Mouse (Mus musculus): ENCODE data around the gene Hbb-y. TPM values are rescaled to one million over a fixed set of nuclear protein-coding genes. Genes with fewer than 3 reads are reported as not detected.
"Not testable (repeated sequence)": the region's sequence is repeated elsewhere in the genome, so short reads cannot be mapped to it uniquely, and the experiment has no call there.

The Hbb-y gene
- polyA plus RNA-seq, 1 experiment from 2014 or later = 6,825 TPM

GRCm38 (mm10) chr7:103843034-103843433, 10.0 kb downstream of the Hbb-y start, which contains the start of gene Hbb-bh1:
Gene Hbb-bh1 (minus strand): TSS chr7:103843164.
- Histone ChIP-seq H3K4me2 (replicated peaks) (no peak within 1 kb of the TSS), H3K27ac (no peak within 1 kb of the TSS), H3K4me3 (no peak within 1 kb of the TSS), H3K4me1 (no peaks in the 10 kb centered on the region), H3K9ac (no peak within 1 kb of the TSS), H3K36me3 (no peaks in the 10 kb centered on the region), H3K27me3 (no peaks in the 10 kb centered on the region), H3K9me3 (no peaks in the 10 kb centered on the region)
- 76% methylated on average over 2 of the region's 2 CpGs for WGBS
- ATAC-seq (ENCODE audit: low FRiP score, low read depth) = no peak

GRCm38 (mm10) chr7:103840268-103840667, 12.7 kb downstream of the Hbb-y start, which contains the start of gene Hbb-bh2:
Gene Hbb-bh2 (minus strand): TSS chr7:103840520.
- no peaks in the 10 kb centered on the region for H3K9me3 ChIP-seq
- no peak within 1 kb of the TSS for H3K4me3 ChIP-seq
- H3K9ac ChIP-seq = no peak within 1 kb of the TSS
- no peaks in the 10 kb centered on the region for H3K27me3 ChIP-seq
- no peak for ATAC-seq (ENCODE audit: low FRiP score, low read depth)
- no peak within 1 kb of the TSS for H3K27ac ChIP-seq
- 74% methylated on average over 3 of the region's 3 CpGs for WGBS
- H3K36me3 ChIP-seq = no peaks in the 10 kb centered on the region
- H3K4me2 ChIP-seq (replicated peaks) = no peak within 1 kb of the TSS
- no peaks in the 10 kb centered on the region for H3K4me1 ChIP-seq

DNA sequence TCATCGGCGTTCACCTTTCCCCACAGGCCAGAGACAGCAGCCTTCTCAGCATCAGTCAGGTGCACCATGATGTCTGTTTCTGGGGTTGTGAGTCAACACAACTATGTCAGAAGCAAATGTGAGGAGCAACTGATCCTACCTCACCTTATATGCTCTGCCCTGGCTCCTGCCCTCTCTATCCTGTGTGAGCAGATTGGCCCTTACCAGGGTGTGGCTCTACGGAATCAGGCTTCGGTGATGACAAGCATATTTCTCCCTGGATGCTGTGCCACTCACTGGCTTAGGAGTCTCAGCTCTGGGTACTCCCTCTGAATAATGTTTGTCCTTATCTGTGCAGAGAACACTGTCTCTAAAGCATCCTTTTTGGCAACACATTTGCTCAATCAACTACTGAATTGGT, 25.2 kb downstream of the Hbb-y start, which contains the start of gene Hbb-bs:
Hbb-bs (minus strand) TSS at position 289 of the 400 bp plus-strand sequence.
- Histone ChIP-seq H3K27me3 (no peaks in the 10 kb centered on the region), H3K4me1 (no peaks in the 10 kb centered on the region), H3K36me3 (no peaks in the 10 kb centered on the region), H3K9me3 (no peaks in the 10 kb centered on the region), H3K27ac (no peak within 1 kb of the TSS), H3K9ac (no peak within 1 kb of the TSS), H3K4me3 (no peak within 1 kb of the TSS), H3K4me2 (replicated peaks) (no peak within 1 kb of the TSS)
- no peak for ATAC-seq (ENCODE audit: low FRiP score, low read depth)
- WGBS = 86% methylated on average over 4 of the region's 4 CpGs

DNA sequence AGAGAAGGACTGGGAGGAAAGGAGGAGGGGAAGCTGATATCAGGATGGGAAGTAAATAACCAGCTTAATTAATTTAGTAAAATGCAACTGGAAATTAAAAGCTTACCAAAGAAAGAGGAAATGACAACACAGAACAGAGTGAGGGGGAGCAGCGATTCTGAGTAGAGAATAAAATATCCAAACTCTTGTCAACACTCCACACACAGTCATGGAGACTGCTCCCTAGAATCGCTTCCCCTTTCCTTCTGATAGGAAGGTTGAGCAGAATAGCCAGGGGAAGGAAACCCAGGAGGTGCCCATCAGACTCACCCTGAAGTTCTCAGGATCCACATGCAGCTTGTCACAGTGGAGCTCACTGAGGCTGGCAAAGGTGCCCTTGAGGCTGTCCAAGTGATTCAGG, 25.9 kb downstream of the Hbb-y start:
- not testable (repeated sequence) for H3K36me3 ChIP-seq; H3K9me3 ChIP-seq; H3K9ac ChIP-seq; H3K4me1 ChIP-seq; H3K4me3 ChIP-seq; H3K4me2 ChIP-seq (replicated peaks); ATAC-seq (ENCODE audit: low FRiP score, low read depth); H3K27me3 ChIP-seq; H3K27ac ChIP-seq
- no CpG with 5 or more reads among the region's 2 CpGs for WGBS

DNA sequence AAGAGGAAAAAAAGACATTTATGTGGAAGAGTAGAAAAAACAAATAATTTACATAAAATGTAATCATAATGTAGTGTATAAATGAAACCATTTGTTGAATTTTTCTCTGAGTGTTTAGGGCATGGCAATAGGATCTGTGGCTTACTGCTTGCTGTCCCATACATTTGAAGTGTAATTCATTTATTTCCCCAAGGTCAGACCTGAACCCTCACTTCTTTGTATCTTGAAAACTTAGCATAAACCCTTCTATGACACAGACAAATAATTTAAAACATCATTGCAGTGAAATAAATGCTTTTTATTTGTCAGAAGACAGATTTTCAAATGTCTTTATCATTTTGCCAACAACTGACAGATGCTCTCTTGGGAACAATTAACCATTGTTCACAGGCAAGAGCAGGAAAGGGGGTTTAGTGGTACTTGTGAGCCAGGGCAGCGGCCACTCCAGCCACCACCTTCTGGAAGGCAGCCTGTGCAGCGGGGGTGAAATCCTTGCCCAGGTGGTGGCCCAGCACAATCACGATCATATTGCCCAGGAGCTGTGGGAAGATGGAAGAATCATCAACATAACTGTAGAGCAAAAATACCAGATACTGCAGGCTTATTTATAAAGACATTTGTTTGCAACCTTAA, 26.6 kb downstream of the Hbb-y start:
- no peak overlapping the region for H3K27ac ChIP-seq
- H3K9ac ChIP-seq = no peak overlapping the region
- H3K4me1 ChIP-seq = no peaks in the 10 kb centered on the region
- H3K27me3 ChIP-seq = no peaks in the 10 kb centered on the region
- no peaks in the 10 kb centered on the region for H3K36me3 ChIP-seq
- H3K4me3 ChIP-seq = no peak overlapping the region
- 66% methylated on average over 3 of the region's 3 CpGs for WGBS
- H3K9me3 ChIP-seq = no peaks in the 10 kb centered on the region
- no peak for ATAC-seq (ENCODE audit: low FRiP score, low read depth)
- no peak overlapping the region for H3K4me2 ChIP-seq (replicated peaks)

- H3K36me3 ChIP-seq = no peaks in the 10 kb centered on the region
Measured at GRCm38 (mm10) chr7:103825536-103826254, 27.3 kb downstream of the Hbb-y start.

DNA sequence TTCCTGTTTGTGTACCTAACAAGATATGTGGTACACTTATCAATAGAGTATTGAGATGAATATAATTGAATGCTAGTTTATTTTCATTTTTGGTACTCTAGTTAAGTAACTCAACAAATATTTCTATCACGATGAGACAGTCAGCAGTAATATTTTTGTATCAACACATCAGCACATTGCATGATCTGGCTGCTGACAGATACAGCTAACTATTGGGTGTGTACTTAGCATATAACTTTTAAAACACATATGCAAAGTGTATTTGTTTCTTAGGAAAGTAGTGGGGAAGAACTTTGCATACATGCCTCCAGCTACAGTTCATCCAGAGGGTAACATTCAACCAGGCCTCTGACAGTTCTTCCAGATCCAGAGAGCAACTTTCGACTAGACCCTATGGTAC, 28.4 kb downstream of the Hbb-y start:
- ATAC-seq (ENCODE audit: low FRiP score, low read depth) = no peak
- no peak overlapping the region for H3K9ac ChIP-seq
- no peaks in the 10 kb centered on the region for H3K27me3 ChIP-seq
- 84% methylated on average over 2 of the region's 2 CpGs for WGBS
- no peak overlapping the region for H3K27ac ChIP-seq
- H3K4me2 ChIP-seq (replicated peaks) = no peak overlapping the region
- no peak overlapping the region for H3K4me3 ChIP-seq
- H3K36me3 ChIP-seq = no peaks in the 10 kb centered on the region
- no peaks in the 10 kb centered on the region for H3K4me1 ChIP-seq
- no peaks in the 10 kb centered on the region for H3K9me3 ChIP-seq

More at GRCm38 (mm10) chr7:103825536-103826254, 27.3 kb downstream of the Hbb-y start:
- H3K27ac ChIP-seq = no peak overlapping the region
- 90% methylated on average over 3 of the region's 3 CpGs for WGBS
- H3K4me1 ChIP-seq = no peaks in the 10 kb centered on the region
- H3K9ac ChIP-seq = no peak overlapping the region
- no peak overlapping the region for H3K4me2 ChIP-seq (replicated peaks)
- ATAC-seq (ENCODE audit: low FRiP score, low read depth) = no peak
- H3K9me3 ChIP-seq = no peaks in the 10 kb centered on the region
- H3K27me3 ChIP-seq = no peaks in the 10 kb centered on the region
- no peak overlapping the region for H3K4me3 ChIP-seq

DNA sequence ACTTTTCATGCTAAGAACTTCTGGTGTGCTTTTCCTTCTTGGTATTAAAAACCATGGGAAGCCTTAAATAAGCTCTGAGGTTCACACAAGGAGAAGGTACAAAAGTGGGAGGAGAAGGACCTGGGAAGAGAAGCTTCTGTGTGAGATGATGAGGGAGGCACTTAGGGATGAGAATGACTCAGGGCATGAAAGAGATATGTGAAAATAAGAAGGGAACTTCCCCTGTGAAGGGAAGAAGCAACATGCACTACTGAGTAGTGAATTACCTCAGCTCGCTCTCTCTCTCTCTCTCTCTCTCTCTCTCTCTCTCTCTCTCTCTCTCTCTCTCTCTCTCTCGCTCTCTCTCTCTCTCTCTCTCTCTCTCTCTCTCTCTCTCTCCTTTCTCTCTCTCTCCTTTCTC, 37.9 kb downstream of the Hbb-y start:
- H3K36me3 ChIP-seq; H3K4me3 ChIP-seq; ATAC-seq (ENCODE audit: low FRiP score, low read depth); H3K27ac ChIP-seq; H3K4me2 ChIP-seq (replicated peaks); H3K9me3 ChIP-seq; H3K4me1 ChIP-seq; H3K27me3 ChIP-seq; H3K9ac ChIP-seq: not testable (repeated sequence)
- WGBS = 67% methylated on average over 1 of the region's 2 CpGs

DNA sequence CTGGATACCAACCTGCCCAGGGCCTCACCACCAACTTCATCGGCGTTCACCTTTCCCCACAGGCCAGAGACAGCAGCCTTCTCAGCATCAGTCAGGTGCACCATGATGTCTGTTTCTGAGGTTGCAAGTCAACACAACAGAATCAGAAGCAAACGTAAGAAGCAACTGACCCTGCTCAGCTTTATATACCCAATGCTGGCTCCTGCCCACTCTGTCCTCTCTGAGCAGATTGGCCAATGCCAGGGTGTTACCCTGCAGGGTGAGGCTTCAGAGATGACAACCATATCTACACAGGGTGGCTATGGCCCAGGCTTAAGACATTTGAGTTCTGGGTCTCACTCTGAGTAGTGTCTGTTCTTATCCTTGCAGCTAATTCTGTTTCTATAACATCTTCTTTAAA, 39.2 kb downstream of the Hbb-y start, which contains the start of gene Hbb-bt:
Hbb-bt (minus strand) TSS at position 231 of the 400 bp plus-strand sequence.
- 79% methylated on average over 3 of the region's 3 CpGs for WGBS
- Histone ChIP-seq H3K4me1 (no peaks in the 10 kb centered on the region), H3K4me2 (replicated peaks) (no peak within 1 kb of the TSS), H3K36me3 (no peaks in the 10 kb centered on the region), H3K27me3 (no peaks in the 10 kb centered on the region), H3K9me3 (no peaks in the 10 kb centered on the region), H3K27ac (no peak within 1 kb of the TSS), H3K9ac (no peak within 1 kb of the TSS), H3K4me3 (no peak within 1 kb of the TSS)
- ATAC-seq (ENCODE audit: low FRiP score, low read depth) = no peak

- H3K27me3 ChIP-seq; H3K9ac ChIP-seq; H3K27ac ChIP-seq; H3K4me1 ChIP-seq; ATAC-seq (ENCODE audit: low FRiP score, low read depth); H3K4me3 ChIP-seq; H3K9me3 ChIP-seq; H3K36me3 ChIP-seq; H3K4me2 ChIP-seq (replicated peaks): not testable (repeated sequence)
- no CpG with 5 or more reads among the region's 3 CpGs for WGBS
Measured at GRCm38 (mm10) chr7:103813152-103813551, 39.9 kb downstream of the Hbb-y start.

DNA sequence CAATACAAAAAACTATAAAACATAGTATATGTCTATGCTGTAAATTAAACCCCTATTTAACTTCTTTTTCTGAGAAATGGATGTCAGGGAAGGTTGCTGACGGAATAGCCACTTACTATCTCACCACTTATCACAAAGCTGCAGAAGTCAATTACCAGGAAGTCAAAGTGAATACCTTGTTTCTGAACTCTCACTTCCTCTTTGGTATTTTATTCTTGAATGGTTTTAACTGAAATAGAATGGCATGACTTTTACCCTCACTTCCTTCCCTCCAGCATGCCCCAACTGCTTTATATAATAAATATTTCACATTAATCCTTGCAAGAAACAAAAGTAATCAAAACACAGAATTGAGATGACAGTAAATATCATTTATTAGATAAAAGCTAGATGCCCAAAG, 40.8 kb downstream of the Hbb-y start:
- no peaks in the 10 kb centered on the region for H3K36me3 ChIP-seq
- H3K9ac ChIP-seq = no peak overlapping the region
- H3K27ac ChIP-seq = no peak overlapping the region
- no peaks in the 10 kb centered on the region for H3K9me3 ChIP-seq
- H3K4me3 ChIP-seq = no peak overlapping the region
- H3K4me1 ChIP-seq = no peaks in the 10 kb centered on the region
- WGBS = 69% methylated on average over 1 of the region's 1 CpGs
- H3K27me3 ChIP-seq = no peaks in the 10 kb centered on the region
- no peak overlapping the region for H3K4me2 ChIP-seq (replicated peaks)
- ATAC-seq (ENCODE audit: low FRiP score, low read depth) = no peak

- Histone ChIP-seq H3K4me1 (no peaks in the 10 kb centered on the region), H3K27me3 (no peaks in the 10 kb centered on the region), H3K9ac (no peak overlapping the region), H3K4me2 (replicated peaks) (no peak overlapping the region), H3K4me3 (no peak overlapping the region), H3K9me3 (no peaks in the 10 kb centered on the region), H3K36me3 (no peaks in the 10 kb centered on the region), H3K27ac (no peak overlapping the region)
- ATAC-seq (ENCODE audit: low FRiP score, low read depth) = no peak
- WGBS = 88% methylated on average over 1 of the region's 1 CpGs
Measured at GRCm38 (mm10) chr7:103811223-103811845, 41.7 kb downstream of the Hbb-y start.

Data from limb, embryonic 13.5 days (tissue).